Mouse (Mus musculus): Measurements from ENCODE around the gene Trim10. TPM values are rescaled to one million over a fixed set of nuclear protein-coding genes. Genes with fewer than 3 reads are reported as not detected.
"Not testable (repeated sequence)": the region's sequence is repeated elsewhere in the genome, so short reads cannot be mapped to it uniquely, and the experiment has no call there.

The Trim10 gene
- total RNA-seq, 2 experiments from 2014 or later: 0.57 to 1.8 TPM

- DNase-seq: no peak
These were observed 7.7 kb upstream of the Trim10 start for GRCm38 (mm10) chr17:36861680-36862079.

GRCm38 (mm10) chr17:36866719-36867527 lies 2.5 kb upstream of the Trim10 start, which contains the start of gene Trim15:
Gene Trim15, minus strand, starts transcription at chr17:36867210.
- DNase-seq: no peak

GRCm38 (mm10) chr17:36868836-36869235 lies 538 bp upstream of the Trim10 start:
- DNase-seq: no peak

GRCm38 (mm10) chr17:36869955-36870810 lies 809 bp downstream of the Trim10 start:
- DNase-seq: peak; percentile 57

GRCm38 (mm10) chr17:36874636-36875035 lies 5.3 kb downstream of the Trim10 start:
- DNase-seq: no peak

- DNase-seq: no peak
These were observed 14.0 kb downstream of the Trim10 start for GRCm38 (mm10) chr17:36883350-36883749.

GRCm38 (mm10) chr17:36885132-36885790 lies 15.9 kb downstream of the Trim10 start:
- no peak for DNase-seq

GRCm38 (mm10) chr17:36890073-36890903 lies 20.9 kb downstream of the Trim10 start, which contains the start of gene Trim40:
Gene Trim40, minus strand, starts transcription at chr17:36890123.
- no peak for DNase-seq

- DNase-seq: not testable (repeated sequence)
These were observed 22.1 kb downstream of the Trim10 start for GRCm38 (mm10) chr17:36891496-36891895.

- peak; percentile 51 for DNase-seq
These were observed 23.0 kb downstream of the Trim10 start for GRCm38 (mm10) chr17:36892362-36892761.

GRCm38 (mm10) chr17:36893387-36893786 lies 24.0 kb downstream of the Trim10 start:
- no peak for DNase-seq

GRCm38 (mm10) chr17:36896583-36896982 lies 27.2 kb downstream of the Trim10 start:
- peak; percentile 55 for DNase-seq

GRCm38 (mm10) chr17:36897065-36897464 lies 27.7 kb downstream of the Trim10 start:
- DNase-seq: no peak

- DNase-seq: no peak
These were observed 28.3 kb downstream of the Trim10 start, which contains the start of gene Trim31 for GRCm38 (mm10) chr17:36897552-36898205. Gene Trim31, plus strand, starts transcription at chr17:36898118.

- DNase-seq: no peak
These were observed 30.0 kb downstream of the Trim10 start for GRCm38 (mm10) chr17:36899376-36899775.

- no peak for DNase-seq
These were observed 30.6 kb downstream of the Trim10 start for GRCm38 (mm10) chr17:36900001-36900400.

GRCm38 (mm10) chr17:36900691-36901090 lies 31.3 kb downstream of the Trim10 start:
- DNase-seq: no peak

- no peak for DNase-seq
These were observed 34.3 kb downstream of the Trim10 start for GRCm38 (mm10) chr17:36903651-36904050.

GRCm38 (mm10) chr17:36908235-36908634 lies 38.9 kb downstream of the Trim10 start:
- no peak for DNase-seq

GRCm38 (mm10) chr17:36909802-36910201 lies 40.4 kb downstream of the Trim10 start:
- no peak for DNase-seq

GRCm38 (mm10) chr17:36912031-36912430 lies 42.7 kb downstream of the Trim10 start:
- DNase-seq: no peak
